Mouse (Mus musculus) liver, embryonic 16.5 days (tissue): ENCODE results near the gene Fam72a. TPM values are rescaled to one million over a fixed set of nuclear protein-coding genes. Genes with fewer than 3 reads are reported as not detected.
A peak's percentile ranks its signal among the peaks of the same experiment; 100 is the strongest.
"Not testable (repeated sequence)": the region's sequence is repeated elsewhere in the genome, so short reads cannot be mapped to it uniquely, and the experiment has no call there.

Experiments used
- ATAC-seq: fragments of 200-750 bp; cut with Nextera tagmentation; 2 replicates; pipeline ENCODE4 v1.8.0; 2017; ENCODE audit warnings: low read depth, mild to moderate bottlenecking, moderate number of reproducible peaks, moderate library complexity
- H3K27ac ChIP-seq: fragments of 300-500 bp; sonication (generic); 2 replicates; pipeline ENCODE4 v1.5.1; 2014; ENCODE audit warnings: mild to moderate bottlenecking, low read length
- H3K27me3 ChIP-seq: fragments of 300-500 bp; sonication (generic); 2 replicates; pipeline ENCODE4 v1.6.1; 2014; ENCODE audit warnings: low read depth, low read length, mixed read lengths; ENCODE audit not compliant: control insufficient read depth, insufficient read depth
- H3K36me3 ChIP-seq: fragments of 300-500 bp; sonication (generic); 2 replicates; pipeline ENCODE4 v1.6.1; 2014; ENCODE audit warnings: mild to moderate bottlenecking; ENCODE audit not compliant: control insufficient read depth, insufficient read depth
- H3K4me1 ChIP-seq: fragments of 300-500 bp; sonication (generic); 2 replicates; pipeline ENCODE4 v1.6.1; 2014; ENCODE audit warnings: low read depth, low read length, mixed read lengths; ENCODE audit not compliant: control insufficient read depth
- H3K4me2 ChIP-seq: fragments of 300-500 bp; sonication (generic); 2 replicates; pipeline ENCODE4 v1.6.1; 2014; ENCODE audit warnings: low read depth, low read length, mixed read lengths
- H3K4me3 ChIP-seq: fragments of 300-500 bp; sonication (generic); 2 replicates; pipeline ENCODE4 v1.5.1; 2014; ENCODE audit warnings: low read depth, mild to moderate bottlenecking, low read length
- H3K9ac ChIP-seq: fragments of 300-500 bp; sonication (generic); 2 replicates; pipeline ENCODE4 v1.6.1; 2014; ENCODE audit warnings: low read depth, low read length
- H3K9me3 ChIP-seq: fragments of 300-500 bp; sonication (generic); replicated peaks from 2 replicates; pipeline ENCODE4 v1.6.1; 2016; ENCODE audit warnings: low read length; ENCODE audit not compliant: control insufficient read depth
- WGBS: fragments of 180-500 bp; shearing (Covaris S2); extraction: QIAGEN DNeasy Blood & Tissue Kit; methylation state at CpG from one replicate; pipeline ENCODE4 v1.1.7; 2014; ENCODE audit not compliant: insufficient replicate concordance; 5-methylcytosine and 5-hydroxymethylcytosine counted together
- polyA plus RNA-seq: library from polyadenylated mRNA; unstranded; fragments of >200 nt; fragmentation: Nextera tagmentation; extraction: Ambion mirVana; gene quantifications from 2 replicates; pipeline ENCODE4 v1.2.1, GENCODE M21; 2015

Fam72a gene
- polyA plus RNA-seq, 1 experiment from 2014 or later, result 0.97 TPM

DNA sequence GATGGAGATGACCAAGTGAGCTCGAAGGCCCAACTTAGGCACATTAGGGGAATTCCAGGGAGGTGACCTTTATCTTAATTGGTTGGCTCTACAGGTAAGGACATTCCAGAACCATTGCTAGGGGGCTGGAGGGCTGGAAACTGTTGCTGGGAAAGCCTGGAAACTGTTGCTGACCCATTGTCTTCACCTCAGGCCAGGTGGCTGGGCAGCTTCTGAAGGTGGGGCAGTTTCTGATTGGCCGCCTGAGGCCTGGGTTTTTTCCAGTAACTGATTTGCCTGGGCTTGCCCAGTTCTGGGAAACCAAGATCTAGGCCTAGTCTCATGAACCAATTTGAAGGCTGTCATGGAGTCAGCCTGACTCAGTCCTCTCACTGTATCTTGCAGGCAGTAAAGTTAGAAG, 34.4 kb downstream of the Fam72a start:
- Histone ChIP-seq H3K9me3 (no peaks in the 10 kb centered on the region), H3K4me3 (no peak overlapping the region), H3K36me3 (no peaks in the 10 kb centered on the region), H3K9ac (no peak overlapping the region), H3K27ac (no peak overlapping the region), H3K4me2 (no peak overlapping the region), H3K4me1 (no peaks in the 10 kb centered on the region), H3K27me3 (no peaks in the 10 kb centered on the region)
- ATAC-seq, result no peak
- 53% methylated on average over 2 of the region's 2 CpGs for WGBS

GRCm38 (mm10) chr1:131566056-131566455, 38.4 kb downstream of the Fam72a start:
- H3K36me3 ChIP-seq, H3K27ac ChIP-seq, H3K4me1 ChIP-seq, H3K4me3 ChIP-seq, H3K9me3 ChIP-seq, ATAC-seq, H3K27me3 ChIP-seq, H3K9ac ChIP-seq: not testable (repeated sequence)
- H3K4me2 ChIP-seq, result peak overlapping the region; percentile 30; the same call in 1 of the 2 replicates
- 16% methylated on average over 11 of the region's 11 CpGs for WGBS

GRCm38 (mm10) chr1:131569721-131570120, 42.0 kb downstream of the Fam72a start:
- Histone ChIP-seq H3K9ac (no peak overlapping the region), H3K4me1 (no peaks in the 10 kb centered on the region), H3K36me3 (no peaks in the 10 kb centered on the region), H3K27me3 (no peaks in the 10 kb centered on the region), H3K9me3 (no peaks in the 10 kb centered on the region), H3K4me3 (no peak overlapping the region), H3K4me2 (no peak overlapping the region), H3K27ac (no peak overlapping the region)
- no peak for ATAC-seq
- 60% methylated on average over 6 of the region's 6 CpGs for WGBS

GRCm38 (mm10) chr1:131570391-131570790, 42.7 kb downstream of the Fam72a start:
- no peaks in the 10 kb centered on the region for H3K27me3 ChIP-seq
- H3K9ac ChIP-seq, result no peak overlapping the region
- H3K36me3 ChIP-seq, result no peaks in the 10 kb centered on the region
- H3K27ac ChIP-seq, result no peak overlapping the region
- ATAC-seq, result peak; percentile 52
- H3K4me3 ChIP-seq, result no peak overlapping the region
- H3K4me2 ChIP-seq, result no peak overlapping the region
- H3K9me3 ChIP-seq, result no peaks in the 10 kb centered on the region
- no peaks in the 10 kb centered on the region for H3K4me1 ChIP-seq
- WGBS, result 63% methylated on average over 4 of the region's 4 CpGs

GRCm38 (mm10) chr1:131573721-131574120, 46.0 kb downstream of the Fam72a start:
- Histone ChIP-seq H3K4me1 (no peaks in the 10 kb centered on the region), H3K27me3 (no peaks in the 10 kb centered on the region), H3K4me2 (no peak overlapping the region), H3K4me3 (no peak overlapping the region), H3K9me3 (no peaks in the 10 kb centered on the region), H3K36me3 (no peaks in the 10 kb centered on the region), H3K9ac (no peak overlapping the region), H3K27ac (no peak overlapping the region)
- peak; percentile 95 for ATAC-seq
- 79% methylated on average over 14 of the region's 14 CpGs for WGBS

DNA sequence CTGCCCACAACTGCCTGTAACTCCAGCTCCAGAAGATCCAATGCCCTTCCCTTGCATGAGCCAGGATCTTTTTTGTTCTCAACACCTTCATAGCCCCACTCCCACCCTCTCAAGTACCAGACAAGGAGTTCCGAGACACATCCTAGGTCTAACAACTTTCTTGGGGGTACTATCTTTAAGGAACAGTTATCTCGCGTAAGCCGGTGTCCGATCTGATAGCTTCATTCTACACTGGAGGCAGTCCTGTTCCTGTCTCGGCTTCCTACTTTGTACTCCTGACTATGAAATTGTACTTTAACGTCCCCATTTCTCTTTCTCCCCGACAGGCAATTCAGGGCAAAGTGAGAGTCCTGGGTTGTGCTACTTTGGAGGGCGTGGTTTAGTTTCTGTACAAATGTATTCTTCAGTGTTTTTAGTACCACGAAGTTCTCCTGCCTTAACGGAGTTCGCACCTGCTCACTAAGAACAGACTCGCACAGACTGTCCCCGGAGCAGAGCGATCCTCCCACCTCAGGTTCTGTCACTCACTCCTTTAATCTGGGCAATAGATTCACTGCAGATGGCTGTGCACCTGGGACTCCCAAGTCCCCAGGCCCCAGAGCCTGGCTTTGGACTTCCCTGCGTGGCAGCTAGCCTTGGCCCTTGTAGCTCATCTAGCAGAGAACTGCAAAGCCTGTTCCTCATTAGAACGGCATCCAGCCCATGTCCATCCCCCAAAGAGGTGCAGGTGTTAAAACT, 51.4 kb downstream of the Fam72a start:
- H3K4me1 ChIP-seq, result no peaks in the 10 kb centered on the region
- H3K9me3 ChIP-seq, result no peaks in the 10 kb centered on the region
- no peak overlapping the region for H3K9ac ChIP-seq
- ATAC-seq, result no peak
- no peak overlapping the region for H3K4me3 ChIP-seq
- WGBS, result 63% methylated on average over 17 of the region's 17 CpGs
- no peaks in the 10 kb centered on the region for H3K36me3 ChIP-seq
- H3K27me3 ChIP-seq, result no peaks in the 10 kb centered on the region
- H3K4me2 ChIP-seq, result no peak overlapping the region
- H3K27ac ChIP-seq, result no peak overlapping the region

DNA sequence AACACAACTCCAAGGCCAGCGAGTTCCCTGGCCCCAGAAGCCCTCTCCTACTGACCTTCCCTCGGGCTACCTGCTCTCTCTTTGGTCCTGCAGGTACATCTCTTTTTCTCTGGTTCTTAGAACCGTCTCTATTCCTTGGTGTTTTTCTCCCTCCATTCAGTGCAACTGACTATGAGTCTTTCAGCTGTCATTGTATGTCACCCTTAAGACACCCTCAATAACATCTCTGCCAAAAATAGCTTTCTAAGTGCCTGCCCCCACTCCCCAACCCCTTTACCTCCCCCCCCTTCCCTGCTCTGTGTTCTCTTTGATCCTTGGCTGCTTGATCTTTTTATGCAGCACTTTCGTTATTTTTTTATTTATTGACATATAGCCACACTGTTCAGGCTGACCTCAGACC, 52.7 kb downstream of the Fam72a start:
- ATAC-seq, result no peak
- 38% methylated on average over 4 of the region's 4 CpGs for WGBS

DNA sequence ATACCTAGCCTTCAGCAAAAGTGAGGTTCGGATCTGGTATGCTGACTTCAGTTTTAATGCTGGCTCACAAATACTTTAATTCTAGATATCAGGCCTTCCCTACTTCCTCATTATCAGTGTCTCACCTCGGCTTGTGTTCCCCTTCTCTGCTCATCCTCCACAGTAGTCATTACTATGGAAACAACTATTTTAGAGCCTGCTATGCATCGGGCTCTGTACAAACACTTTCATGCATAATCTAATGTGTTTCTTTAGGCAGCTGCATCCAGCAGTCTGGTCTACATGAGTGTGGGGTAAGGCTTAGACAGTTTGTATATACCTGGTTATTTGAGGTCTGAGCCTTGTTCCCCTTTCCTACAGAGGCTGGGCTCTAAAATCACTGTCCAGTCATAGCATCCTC, 55.9 kb downstream of the Fam72a start:
- Histone ChIP-seq H3K4me2 (no peak overlapping the region), H3K4me3 (no peak overlapping the region), H3K4me1 (no peaks in the 10 kb centered on the region), H3K27me3 (no peaks in the 10 kb centered on the region), H3K9me3 (no peaks in the 10 kb centered on the region), H3K9ac (no peak overlapping the region), H3K27ac (no peak overlapping the region), H3K36me3 (no peaks in the 10 kb centered on the region)
- ATAC-seq, result no peak
- 49% methylated on average over 3 of the region's 3 CpGs for WGBS

More for the DNA sequence above, 52.7 kb downstream of the Fam72a start:
- no peaks in the 10 kb centered on the region for H3K27me3 ChIP-seq
- H3K27ac ChIP-seq, result no peak overlapping the region
- H3K4me1 ChIP-seq, result no peaks in the 10 kb centered on the region
- H3K9ac ChIP-seq, result no peak overlapping the region
- no peaks in the 10 kb centered on the region for H3K36me3 ChIP-seq
- H3K4me2 ChIP-seq, result no peak overlapping the region
- H3K4me3 ChIP-seq, result no peak overlapping the region
- no peaks in the 10 kb centered on the region for H3K9me3 ChIP-seq

DNA sequence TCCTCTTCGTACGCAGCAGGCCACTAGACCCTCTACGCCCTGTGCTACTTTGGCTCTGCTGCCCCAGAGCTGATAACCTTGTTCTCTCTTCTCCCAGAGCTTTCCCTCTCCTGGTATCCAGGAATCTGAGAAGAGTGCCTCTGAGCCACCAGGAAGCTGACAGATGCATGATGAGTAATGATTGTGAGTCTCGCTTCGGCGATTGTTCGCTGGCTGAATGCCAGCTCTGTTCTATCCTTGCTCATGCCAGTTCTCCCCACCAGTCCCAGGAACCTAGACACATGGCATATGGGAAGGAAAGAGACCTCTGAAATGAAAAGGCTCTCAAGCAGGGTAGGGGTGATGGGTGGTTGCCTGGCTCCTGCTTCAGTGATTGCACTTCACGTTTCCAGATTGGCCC, 59.1 kb downstream of the Fam72a start:
- Histone ChIP-seq H3K27ac (no peak overlapping the region), H3K9me3 (no peaks in the 10 kb centered on the region), H3K4me1 (no peaks in the 10 kb centered on the region), H3K4me3 (no peak overlapping the region), H3K4me2 (no peak overlapping the region), H3K9ac (no peak overlapping the region), H3K36me3 (no peaks in the 10 kb centered on the region), H3K27me3 (no peaks in the 10 kb centered on the region)
- no peak for ATAC-seq
- 73% methylated on average over 8 of the region's 8 CpGs for WGBS
